Mouse (Mus musculus): ENCODE data around the gene Erg28.

DNA sequence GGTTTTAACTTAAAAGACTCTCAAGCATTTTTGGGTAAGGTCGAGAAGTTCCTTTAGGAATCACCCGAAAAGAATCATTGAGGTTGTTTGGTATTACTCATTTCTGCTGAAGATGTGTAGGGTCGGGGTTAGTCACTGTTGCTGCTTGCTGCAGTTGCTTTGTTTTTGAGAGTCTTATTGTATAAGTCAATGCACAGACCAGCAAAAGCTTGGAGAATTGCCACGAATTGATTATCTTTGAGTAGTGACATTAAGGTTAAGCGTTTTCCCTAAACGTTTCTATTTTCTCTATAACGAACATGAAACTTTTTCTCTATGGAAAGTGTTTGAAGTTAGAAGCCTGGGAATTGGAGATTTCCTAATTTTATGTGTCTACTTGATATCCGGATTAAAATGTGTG, 1.0 kb upstream of the Erg28 start:
- TF ChIP-seq CTCF (IDR thresholded peaks at IDR 0.05; ENCODE audit: borderline replicate concordance, control insufficient read depth, extremely low read depth, insufficient read depth, low read length, poor library complexity), result no peak
- no peak for TF ChIP-seq POLR2A (IDR thresholded peaks at IDR 0.05; ENCODE audit: control insufficient read depth, extremely low read depth, insufficient read depth, low read length, poor library complexity)

All from thymus, adult 2 months (tissue).